Mouse (Mus musculus): ENCODE results near the gene Tmem26.

DNA sequence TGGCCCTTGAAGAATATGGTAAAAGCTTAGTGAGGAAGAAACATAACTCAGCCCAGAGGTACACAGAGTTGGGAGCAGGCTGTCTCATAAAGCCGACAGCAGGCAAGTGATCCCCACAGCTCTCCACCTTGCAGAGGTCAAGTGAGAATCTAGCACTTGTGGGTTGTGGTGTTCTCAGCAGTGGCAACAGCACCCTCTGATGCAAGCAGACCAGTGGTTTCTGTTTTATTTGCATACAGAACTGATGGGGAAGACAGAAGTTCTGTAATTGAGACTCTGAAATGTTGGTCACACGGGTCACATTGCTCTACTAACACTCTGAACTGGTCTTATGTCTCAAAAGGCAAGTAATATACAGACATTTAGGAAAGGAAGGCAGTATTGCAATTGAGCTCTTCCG lies 12.2 kb downstream of the Tmem26 start:
- no peak for TF ChIP-seq CTCF (IDR thresholded peaks at IDR 0.05; ENCODE audit: insufficient read depth, low read depth, low read length)
- TF ChIP-seq POLR2A (IDR thresholded peaks at IDR 0.05; ENCODE audit: insufficient read depth, low read depth, low read length), result no peak
